Mouse (Mus musculus) hindbrain, embryonic 13.5 days (tissue): Measurements from ENCODE around the gene Runx2. TPM values are rescaled to one million over a fixed set of nuclear protein-coding genes. Genes with fewer than 3 reads are reported as not detected.

Experiments
- ATAC-seq: fragments of 200-750 bp; cut with Nextera tagmentation; 2 replicates; pipeline ENCODE4 v1.8.0; 2017; ENCODE audit warnings: moderate TSS enrichment; ENCODE audit not compliant: low FRiP score
- H3K27ac ChIP-seq: fragments of 300-500 bp; sonication (generic); 2 replicates; pipeline ENCODE4 v1.5.1; 2015; ENCODE audit warnings: inconsistent platforms, mild to moderate bottlenecking, moderate library complexity
- H3K27me3 ChIP-seq: fragments of 300-500 bp; sonication (generic); 2 replicates; pipeline ENCODE4 v1.6.1; 2015; ENCODE audit warnings: mild to moderate bottlenecking, inconsistent platforms
- H3K36me3 ChIP-seq: fragments of 300-500 bp; sonication (generic); 2 replicates; pipeline ENCODE4 v1.6.1; 2015; ENCODE audit warnings: mild to moderate bottlenecking, inconsistent platforms
- H3K4me1 ChIP-seq: fragments of 300-500 bp; sonication (generic); replicated peaks from 2 replicates; pipeline ENCODE4 v1.6.1; 2015; ENCODE audit warnings: inconsistent platforms
- H3K4me2 ChIP-seq: fragments of 300-500 bp; sonication (generic); 2 replicates; pipeline ENCODE4 v1.6.1; 2015; ENCODE audit warnings: inconsistent platforms, mild to moderate bottlenecking, moderate library complexity
- H3K4me3 ChIP-seq: fragments of 300-500 bp; sonication (generic); 2 replicates; pipeline ENCODE4 v1.5.1; 2015; ENCODE audit warnings: mild to moderate bottlenecking, inconsistent platforms
- H3K9ac ChIP-seq: fragments of 300-500 bp; sonication (generic); 2 replicates; pipeline ENCODE4 v1.6.1; 2015; ENCODE audit warnings: mild to moderate bottlenecking, inconsistent platforms
- H3K9me3 ChIP-seq: fragments of 300-500 bp; sonication (generic); 2 replicates; pipeline ENCODE4 v1.6.1; 2016; ENCODE audit warnings: inconsistent platforms
- WGBS: fragments of 180-500 bp; shearing (Covaris S2); methylation state at CpG from one replicate; pipeline ENCODE4 v1.1.7; 2015; 5-methylcytosine and 5-hydroxymethylcytosine counted together
- polyA plus RNA-seq: library from polyadenylated mRNA; unstranded; fragments of >200 nt; fragmentation: Nextera tagmentation; extraction: Ambion mirVana; gene quantifications from 2 replicates; pipeline ENCODE4 v1.2.1, GENCODE M21; 2015

Gene Runx2
- polyA plus RNA-seq, 1 experiment from 2014 or later = 0.62 TPM

DNA sequence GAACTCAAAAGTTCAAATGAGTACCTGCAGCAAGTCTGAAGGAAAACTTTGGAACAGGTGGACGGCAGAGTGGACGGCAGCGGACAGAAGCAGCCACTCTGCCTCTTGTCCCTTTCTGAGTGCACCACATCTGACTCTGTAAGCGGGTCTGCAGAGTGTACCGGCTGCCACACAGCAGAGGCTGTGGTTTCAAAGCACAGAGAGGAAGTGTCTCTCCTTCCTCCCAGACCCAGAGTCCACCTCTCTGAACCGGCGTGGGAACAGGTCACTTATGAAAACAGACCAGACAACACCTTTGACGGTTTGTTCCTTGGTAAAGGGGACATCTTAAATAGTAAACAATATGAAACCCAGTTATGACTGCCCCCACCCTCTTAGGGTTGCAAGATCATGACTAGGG, 207.2 kb downstream of the Runx2 start:
- no peak overlapping the region for H3K9ac ChIP-seq
- no peaks in the 10 kb centered on the region for H3K9me3 ChIP-seq
- no peaks in the 10 kb centered on the region for H3K27me3 ChIP-seq
- WGBS = 94% methylated on average over 8 of the region's 8 CpGs
- H3K4me3 ChIP-seq = no peak overlapping the region
- H3K4me2 ChIP-seq = no peak overlapping the region
- H3K36me3 ChIP-seq = no peaks in the 10 kb centered on the region
- no peaks in the 10 kb centered on the region for H3K4me1 ChIP-seq
- no peak for ATAC-seq
- no peak overlapping the region for H3K27ac ChIP-seq

DNA sequence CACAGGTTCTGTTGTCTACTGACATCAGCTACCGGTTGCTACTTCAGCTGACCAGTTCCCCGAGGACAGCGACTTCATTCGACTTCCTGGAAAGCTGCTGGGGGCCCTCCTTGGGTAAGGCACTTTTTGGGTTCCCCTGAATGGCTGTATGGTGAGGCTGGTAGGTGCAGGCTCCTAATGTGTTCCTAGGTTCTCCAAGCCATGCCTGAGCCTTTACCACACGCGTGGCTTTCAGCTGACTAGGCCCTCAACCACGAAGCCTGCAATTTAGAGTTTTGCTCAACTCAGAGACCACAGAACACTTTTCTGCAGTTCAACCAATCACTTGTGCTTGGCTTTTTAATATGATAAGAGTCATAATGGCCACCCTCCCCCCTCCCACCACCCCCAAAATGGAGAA, 208.4 kb downstream of the Runx2 start:
- H3K9ac ChIP-seq = no peak overlapping the region
- ATAC-seq = no peak
- no peaks in the 10 kb centered on the region for H3K36me3 ChIP-seq
- no peak overlapping the region for H3K27ac ChIP-seq
- H3K9me3 ChIP-seq = no peaks in the 10 kb centered on the region
- WGBS = 94% methylated on average over 7 of the region's 7 CpGs
- no peak overlapping the region for H3K4me3 ChIP-seq
- H3K4me2 ChIP-seq = no peak overlapping the region
- H3K27me3 ChIP-seq = no peaks in the 10 kb centered on the region
- no peaks in the 10 kb centered on the region for H3K4me1 ChIP-seq

- H3K9me3 ChIP-seq = no peaks in the 10 kb centered on the region
- H3K4me2 ChIP-seq = no peak overlapping the region
- H3K4me3 ChIP-seq = no peak overlapping the region
- ATAC-seq = no peak
- no peaks in the 10 kb centered on the region for H3K27me3 ChIP-seq
- no peak overlapping the region for H3K27ac ChIP-seq
- no peak overlapping the region for H3K9ac ChIP-seq
- no peaks in the 10 kb centered on the region for H3K4me1 ChIP-seq
- 95% methylated on average over 3 of the region's 3 CpGs for WGBS
- no peaks in the 10 kb centered on the region for H3K36me3 ChIP-seq
Measured at GRCm38 (mm10) chr17:44605749-44606148, 208.8 kb downstream of the Runx2 start.

- H3K27me3 ChIP-seq = no peaks in the 10 kb centered on the region
- H3K9me3 ChIP-seq = no peaks in the 10 kb centered on the region
- 71% methylated on average over 4 of the region's 4 CpGs for WGBS
- no peak overlapping the region for H3K9ac ChIP-seq
- H3K27ac ChIP-seq = no peak overlapping the region
- no peak overlapping the region for H3K4me3 ChIP-seq
- no peak overlapping the region for H3K4me2 ChIP-seq
- ATAC-seq = no peak
- no peaks in the 10 kb centered on the region for H3K36me3 ChIP-seq
- peaks cover 2% of the 10 kb centered on the region for H3K4me1 ChIP-seq
Measured at GRCm38 (mm10) chr17:44603170-44603569, 211.4 kb downstream of the Runx2 start.

- no peak for ATAC-seq
- no peak overlapping the region for H3K4me3 ChIP-seq
- H3K9ac ChIP-seq = no peak overlapping the region
- H3K9me3 ChIP-seq = no peaks in the 10 kb centered on the region
- no peak overlapping the region for H3K27ac ChIP-seq
- no peak overlapping the region for H3K4me2 ChIP-seq
- H3K36me3 ChIP-seq = no peaks in the 10 kb centered on the region
- peaks cover 14% of the 10 kb centered on the region for H3K4me1 ChIP-seq
- no peaks in the 10 kb centered on the region for H3K27me3 ChIP-seq
- 86% methylated on average over 11 of the region's 11 CpGs for WGBS
Measured at GRCm38 (mm10) chr17:44601317-44602021, 213.1 kb downstream of the Runx2 start.

DNA sequence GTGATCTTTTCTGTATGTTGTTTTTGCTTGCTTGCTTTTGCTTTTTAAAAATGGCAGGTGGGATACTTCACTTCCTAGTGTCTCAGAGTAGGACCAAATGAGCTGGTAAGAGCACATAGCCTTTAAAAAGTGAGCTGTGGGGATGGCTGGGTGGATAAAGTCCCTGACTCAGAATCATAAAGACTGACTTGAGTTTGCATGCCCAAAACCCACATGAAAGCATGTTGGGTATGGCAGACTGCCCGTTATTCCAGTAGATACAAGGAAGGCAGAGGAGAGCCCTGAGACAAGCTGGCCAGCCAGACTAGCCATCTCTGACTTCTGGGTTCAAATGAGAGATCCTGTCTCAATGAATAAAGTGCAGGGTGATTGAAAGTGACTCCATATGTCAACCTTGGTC, 214.7 kb downstream of the Runx2 start:
- Histone ChIP-seq H3K27me3 (no peaks in the 10 kb centered on the region), H3K4me1 (peaks cover 14% of the 10 kb centered on the region), H3K9ac (no peak overlapping the region), H3K27ac (no peak overlapping the region), H3K4me3 (no peak overlapping the region), H3K36me3 (no peaks in the 10 kb centered on the region), H3K4me2 (no peak overlapping the region), H3K9me3 (no peaks in the 10 kb centered on the region)
- no peak for ATAC-seq
- WGBS = 83% methylated on average over 1 of the region's 1 CpGs

GRCm38 (mm10) chr17:44599132-44599531, 215.5 kb downstream of the Runx2 start:
- ATAC-seq = no peak
- Histone ChIP-seq H3K27ac (no peak overlapping the region), H3K27me3 (no peaks in the 10 kb centered on the region), H3K4me1 (peaks cover 14% of the 10 kb centered on the region), H3K4me3 (no peak overlapping the region), H3K36me3 (no peaks in the 10 kb centered on the region), H3K9ac (no peak overlapping the region), H3K9me3 (no peaks in the 10 kb centered on the region), H3K4me2 (no peak overlapping the region)
- WGBS = 92% methylated on average over 2 of the region's 2 CpGs

- Histone ChIP-seq H3K4me1 (peaks cover 14% of the 10 kb centered on the region), H3K9ac (no peak overlapping the region), H3K4me3 (no peak overlapping the region), H3K27ac (no peak overlapping the region), H3K27me3 (no peaks in the 10 kb centered on the region), H3K36me3 (no peaks in the 10 kb centered on the region), H3K4me2 (no peak overlapping the region; the same call in 1 of the 2 replicates), H3K9me3 (no peaks in the 10 kb centered on the region)
- 45% methylated on average over 8 of the region's 8 CpGs for WGBS
- no peak for ATAC-seq
Measured at GRCm38 (mm10) chr17:44597918-44598504, 216.6 kb downstream of the Runx2 start.

DNA sequence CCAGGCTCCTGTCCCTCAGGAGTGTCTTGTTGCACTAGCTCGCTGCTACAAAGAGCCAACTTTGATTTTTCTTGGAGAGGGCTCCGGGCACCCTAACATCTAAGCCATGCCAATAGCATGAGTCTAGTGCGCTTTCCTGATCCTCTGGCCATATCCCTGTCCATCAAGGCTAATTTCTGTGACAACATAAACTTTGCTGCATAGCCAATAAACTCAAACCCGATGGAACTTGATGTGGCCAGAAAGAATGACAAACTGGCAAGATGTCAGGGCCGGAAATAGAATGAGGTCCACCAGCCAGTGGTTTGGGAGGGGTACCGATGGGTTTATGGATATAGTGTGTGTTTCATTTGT, 221.9 kb downstream of the Runx2 start:
- no peak for ATAC-seq
- Histone ChIP-seq H3K4me2 (no peak overlapping the region), H3K27ac (no peak overlapping the region), H3K4me1 (peaks cover 16% of the 10 kb centered on the region; the same call in 1 of the 2 replicates), H3K4me3 (no peak overlapping the region), H3K36me3 (no peaks in the 10 kb centered on the region), H3K9me3 (no peaks in the 10 kb centered on the region), H3K27me3 (no peaks in the 10 kb centered on the region), H3K9ac (no peak overlapping the region)
- 93% methylated on average over 6 of the region's 6 CpGs for WGBS

DNA sequence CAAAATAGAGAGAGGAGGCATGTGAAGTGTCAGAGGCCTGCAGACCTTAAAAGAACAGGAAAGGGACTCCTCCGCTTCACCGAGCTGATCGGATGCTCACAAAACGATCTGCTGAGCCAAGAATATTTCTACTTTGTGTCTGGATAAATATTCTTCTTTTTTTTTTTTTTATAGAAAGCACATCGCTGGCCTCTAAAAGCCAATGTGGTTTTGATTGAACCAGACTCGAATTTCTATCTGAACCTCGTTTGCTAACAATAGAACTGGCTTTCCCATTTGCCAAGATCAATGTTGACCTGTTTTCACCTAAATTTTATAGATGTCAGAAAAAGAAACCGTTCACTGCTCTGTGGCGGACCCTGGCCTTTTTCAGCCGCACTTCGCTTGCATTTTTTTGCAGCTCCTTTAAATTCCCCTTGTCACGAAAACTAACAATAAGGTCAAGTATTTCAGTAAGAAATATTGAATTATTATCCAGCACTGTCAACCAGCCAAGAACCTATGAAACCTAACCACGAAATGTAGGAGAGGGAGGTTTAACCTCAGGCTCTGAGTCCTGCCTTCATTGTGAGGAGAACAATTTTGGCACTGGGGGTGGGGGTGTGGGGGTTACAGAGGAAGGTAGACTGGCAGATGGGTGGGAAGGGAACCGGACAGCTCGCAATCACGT, 222.4 kb downstream of the Runx2 start:
- Histone ChIP-seq H3K27ac (no peak overlapping the region), H3K4me1 (peaks cover 11% of the 10 kb centered on the region; the same call in 1 of the 2 replicates), H3K9me3 (no peaks in the 10 kb centered on the region), H3K36me3 (no peaks in the 10 kb centered on the region), H3K4me3 (no peak overlapping the region), H3K27me3 (no peaks in the 10 kb centered on the region), H3K4me2 (no peak overlapping the region), H3K9ac (no peak overlapping the region)
- ATAC-seq = no peak
- WGBS = 82% methylated on average over 16 of the region's 16 CpGs

DNA sequence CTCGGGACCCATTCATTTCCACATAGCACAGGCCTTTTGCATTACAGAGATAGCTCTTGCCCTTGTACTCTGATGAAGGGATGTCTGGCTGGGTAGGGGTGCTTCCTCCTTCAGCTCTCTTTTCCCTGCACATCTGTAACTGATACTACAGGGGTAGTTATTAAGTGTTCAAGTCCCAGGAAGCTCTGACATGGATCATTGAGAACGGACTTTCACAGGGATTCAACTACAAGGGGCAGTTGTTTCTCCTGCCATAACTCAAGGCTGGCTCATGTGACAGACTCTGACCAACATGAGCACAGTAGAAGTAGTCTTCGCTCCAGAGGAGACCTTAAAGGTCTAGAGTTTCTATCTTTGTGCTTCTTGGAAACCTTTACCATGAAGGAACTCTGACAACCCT, 226.1 kb downstream of the Runx2 start:
- Histone ChIP-seq H3K9ac (no peak overlapping the region), H3K36me3 (no peaks in the 10 kb centered on the region), H3K4me2 (no peak overlapping the region), H3K4me1 (peaks cover 10% of the 10 kb centered on the region; the same call in 1 of the 2 replicates), H3K27me3 (no peaks in the 10 kb centered on the region), H3K9me3 (no peaks in the 10 kb centered on the region), H3K27ac (no peak overlapping the region), H3K4me3 (no peak overlapping the region)
- ATAC-seq = no peak
- WGBS = 68% methylated on average over 3 of the region's 3 CpGs

DNA sequence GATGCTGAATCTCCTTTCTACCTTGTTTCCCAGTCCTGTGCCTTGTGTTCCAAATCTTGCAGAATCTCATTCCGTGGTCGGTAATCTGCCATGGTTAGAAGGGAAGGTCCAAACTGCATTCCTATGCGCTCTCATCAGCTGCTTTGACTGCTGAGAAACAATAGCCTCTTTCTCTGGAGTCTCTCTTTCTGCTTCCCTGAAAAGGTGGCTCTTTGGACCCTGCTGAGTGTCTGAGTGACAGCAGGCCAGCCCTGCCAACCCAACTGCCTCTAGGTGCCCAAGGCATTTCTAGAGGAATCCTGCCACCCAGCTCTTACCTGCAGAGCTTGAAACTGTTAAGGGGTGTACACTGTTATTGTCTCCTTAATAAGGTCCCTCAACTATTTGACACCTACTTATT, 226.6 kb downstream of the Runx2 start:
- Histone ChIP-seq H3K36me3 (no peaks in the 10 kb centered on the region), H3K9me3 (no peaks in the 10 kb centered on the region), H3K4me3 (no peak overlapping the region), H3K4me1 (peaks cover 10% of the 10 kb centered on the region; the same call in 1 of the 2 replicates), H3K9ac (no peak overlapping the region), H3K27me3 (no peaks in the 10 kb centered on the region), H3K27ac (no peak overlapping the region), H3K4me2 (no peak overlapping the region)
- no peak for ATAC-seq
- 6% methylated on average over 3 of the region's 3 CpGs for WGBS

GRCm38 (mm10) chr17:44586196-44586595, 228.4 kb downstream of the Runx2 start:
- H3K4me1 ChIP-seq = peaks cover 10% of the 10 kb centered on the region; the same call in 1 of the 2 replicates
- ATAC-seq = no peak
- no peak overlapping the region for H3K27ac ChIP-seq
- no peaks in the 10 kb centered on the region for H3K27me3 ChIP-seq
- WGBS = 75% methylated on average over 3 of the region's 3 CpGs
- no peak overlapping the region for H3K9ac ChIP-seq
- H3K4me2 ChIP-seq = no peak overlapping the region
- no peaks in the 10 kb centered on the region for H3K9me3 ChIP-seq
- no peaks in the 10 kb centered on the region for H3K36me3 ChIP-seq
- no peak overlapping the region for H3K4me3 ChIP-seq
